Mouse (Mus musculus) testis, adult 2 months (tissue): ENCODE measurements around the gene Avil. TPM values are rescaled to one million over a fixed set of nuclear protein-coding genes. Genes with fewer than 3 reads are reported as not detected.

Experiments
- H3K27ac ChIP-seq: fragments of 200-500 bp; 2 replicates; pipeline ENCODE4 v1.5.1; 2012; ENCODE audit warnings: low read depth, low read length; ENCODE audit not compliant: control insufficient read depth, insufficient read depth
- H3K27me3 ChIP-seq: fragments of 200-500 bp; 2 replicates; pipeline ENCODE4 v1.6.1; 2012; ENCODE audit warnings: mild to moderate bottlenecking, low read length, moderate library complexity; ENCODE audit not compliant: control insufficient read depth, insufficient read depth
- H3K36me3 ChIP-seq: fragments of 200-500 bp; 2 replicates; pipeline ENCODE4 v1.6.1; 2012; ENCODE audit warnings: mild to moderate bottlenecking, low read length; ENCODE audit not compliant: control insufficient read depth, insufficient read depth
- H3K4me1 ChIP-seq: fragments of 200-500 bp; 2 replicates; pipeline ENCODE4 v1.6.1; 2012; ENCODE audit warnings: low read length; ENCODE audit not compliant: control insufficient read depth, insufficient read depth
- H3K4me3 ChIP-seq: fragments of 200-500 bp; 2 replicates; pipeline ENCODE4 v1.5.1; 2012; ENCODE audit warnings: low read depth, mild to moderate bottlenecking, low read length, moderate library complexity, mixed read lengths; ENCODE audit not compliant: control insufficient read depth
- CTCF ChIP-seq: fragments of 200-500 bp; IDR thresholded peaks from 2 replicates; pipeline ENCODE4 v1.5.1; 2012; ENCODE audit warnings: low read depth, mild to moderate bottlenecking, inconsistent platforms, low read length, moderate library complexity; ENCODE audit not compliant: control insufficient read depth, insufficient read depth, insufficient replicate concordance
- POLR2A ChIP-seq: fragments of 200-500 bp; IDR thresholded peaks from 2 replicates; pipeline ENCODE4 v1.6.1; 2012; ENCODE audit warnings: low read depth, mild to moderate bottlenecking, inconsistent platforms, low read length, moderate library complexity; ENCODE audit not compliant: control insufficient read depth
- polyA plus RNA-seq: library from polyadenylated mRNA; depleted of rRNA; stranded (reverse); fragments of >200 nt; gene quantifications from 2 replicates; pipeline ENCODE4 v1.2.3, GENCODE M21; 2012

Gene Avil
- polyA plus RNA-seq, 1 experiment, result 0.04 TPM

DNA sequence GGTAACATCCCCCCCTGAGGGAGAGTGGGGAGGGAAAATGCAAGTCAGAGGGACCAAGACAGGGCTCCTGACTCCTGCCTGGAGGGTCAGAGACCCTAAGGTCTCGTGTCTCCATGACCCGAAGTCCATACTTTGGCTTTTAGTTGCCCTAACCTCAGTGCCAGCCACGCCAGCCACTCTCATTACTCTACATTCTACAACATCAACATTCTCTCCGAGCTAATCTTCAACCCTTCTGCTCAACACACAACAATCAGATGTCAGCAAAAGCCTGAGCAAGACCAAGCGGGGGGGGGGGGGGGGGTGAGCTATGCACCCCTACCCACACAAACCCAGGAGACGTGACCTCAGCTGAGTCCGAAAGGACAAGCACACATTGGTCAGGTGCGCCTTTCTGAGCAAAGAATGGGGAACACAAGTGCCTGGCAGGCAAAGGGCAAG, 32.8 kb downstream of the Avil start:
- no peaks in the 10 kb centered on the region for H3K27me3 ChIP-seq
- H3K36me3 ChIP-seq, result no peaks in the 10 kb centered on the region
- no peak overlapping the region for H3K27ac ChIP-seq
- TF ChIP-seq POLR2A (no peak), CTCF (no peak)
- peaks cover 14% of the 10 kb centered on the region for H3K4me1 ChIP-seq
- H3K4me3 ChIP-seq, result no peak overlapping the region

DNA sequence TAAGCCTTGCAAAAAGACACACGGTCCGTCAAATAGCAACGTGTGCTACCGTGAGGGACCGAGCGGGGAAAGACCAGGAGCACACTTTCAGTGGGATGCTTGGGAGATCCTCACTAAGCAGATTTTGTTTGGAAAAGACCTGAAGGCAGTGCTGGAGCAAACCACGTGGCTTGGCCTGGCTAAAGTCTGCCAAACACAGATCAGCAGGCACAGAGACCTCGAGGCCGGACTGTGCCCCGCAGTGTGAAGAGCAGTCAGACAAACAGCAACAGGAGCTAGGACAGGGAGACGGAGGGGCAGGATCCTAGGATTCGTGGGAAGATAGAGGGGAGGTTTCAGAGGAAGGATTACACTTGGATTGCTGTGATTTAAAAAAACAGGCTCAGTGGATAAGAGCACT, 35.8 kb downstream of the Avil start:
- H3K36me3 ChIP-seq, result no peaks in the 10 kb centered on the region
- H3K27me3 ChIP-seq, result no peaks in the 10 kb centered on the region
- no peak overlapping the region for H3K27ac ChIP-seq
- TF ChIP-seq POLR2A (no peak), CTCF (no peak)
- no peak overlapping the region for H3K4me3 ChIP-seq
- peaks cover 14% of the 10 kb centered on the region for H3K4me1 ChIP-seq

DNA sequence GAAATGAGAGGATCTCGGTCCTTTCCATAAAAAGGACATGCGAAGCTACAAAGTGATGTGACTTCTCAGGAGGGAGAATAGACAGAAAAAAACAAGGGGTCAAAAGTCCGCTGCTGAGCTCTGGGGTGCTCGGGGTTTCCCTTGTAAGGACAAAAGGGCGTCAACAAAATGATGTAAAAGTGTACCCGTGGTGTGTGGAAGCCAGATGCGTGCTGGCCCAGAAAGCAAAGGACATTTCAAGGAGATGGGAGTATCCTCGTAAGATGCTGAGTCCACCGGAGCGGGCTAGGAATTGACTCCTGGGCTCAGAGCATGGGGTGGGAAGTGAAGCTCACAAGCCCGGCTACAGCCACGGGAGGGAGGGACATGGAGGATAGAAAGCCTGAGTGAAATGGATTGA, 37.1 kb downstream of the Avil start:
- no peaks in the 10 kb centered on the region for H3K36me3 ChIP-seq
- H3K4me1 ChIP-seq, result peaks cover 16% of the 10 kb centered on the region
- no peak for TF ChIP-seq CTCF
- no peak for TF ChIP-seq POLR2A

DNA sequence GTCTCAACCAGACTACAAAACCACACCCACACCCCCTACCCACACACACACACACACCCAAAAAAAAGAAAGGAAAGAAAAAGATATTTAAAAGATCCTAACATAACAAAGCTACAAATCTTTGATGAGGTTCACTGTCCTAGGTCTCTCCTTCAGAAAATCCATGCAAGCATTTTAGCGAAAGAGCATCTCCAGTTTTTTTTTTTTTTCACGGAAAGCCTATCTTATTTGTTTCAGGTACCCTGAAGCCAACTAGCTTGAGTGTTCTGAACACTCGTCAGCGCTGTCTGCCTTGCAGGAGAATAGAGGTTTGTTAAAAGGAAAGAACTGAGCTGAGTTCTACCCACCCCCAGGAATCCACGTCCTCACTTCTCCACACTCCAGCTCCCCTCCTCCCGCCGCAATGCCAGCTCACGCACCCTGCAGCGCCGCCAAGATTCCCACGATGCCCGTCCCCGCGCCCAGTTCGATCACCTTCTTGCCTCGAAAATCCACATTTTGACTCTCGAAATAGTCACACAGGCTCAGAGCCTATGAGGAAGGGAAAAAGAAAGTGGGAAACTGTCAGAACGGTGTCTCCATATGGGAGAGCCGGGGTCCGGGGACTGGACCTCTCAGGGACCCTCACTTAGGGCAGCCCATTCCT, 40.2 kb downstream of the Avil start:
- H3K27ac ChIP-seq, result no peak overlapping the region

More for the DNA sequence above, 37.1 kb downstream of the Avil start:
- Histone ChIP-seq H3K27me3 (no peaks in the 10 kb centered on the region), H3K27ac (no peak overlapping the region), H3K4me3 (no peak overlapping the region)

DNA sequence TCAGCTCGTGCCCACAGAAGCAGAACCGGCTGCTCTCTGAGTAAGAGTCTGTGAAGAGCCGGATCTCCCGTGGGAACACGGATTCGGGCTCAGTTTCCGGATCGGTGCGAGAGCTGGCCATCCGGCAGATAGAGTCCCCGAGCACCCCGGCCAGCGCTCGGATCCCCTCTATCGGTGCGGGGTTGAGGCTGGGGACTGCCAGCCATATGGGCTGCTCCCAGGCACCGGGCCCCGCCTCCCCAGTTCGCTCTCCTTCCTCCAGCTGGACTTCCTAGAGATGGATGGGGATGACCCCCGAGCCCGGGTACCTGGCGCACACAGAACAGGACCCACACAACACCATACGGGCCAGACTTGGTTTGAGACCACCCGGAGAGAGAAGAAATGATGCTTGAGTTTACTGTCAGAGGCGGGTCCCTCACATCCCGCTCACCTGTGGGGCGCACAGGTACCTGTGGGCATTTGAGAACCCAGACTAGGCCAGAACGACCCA, 40.8 kb downstream of the Avil start, which contains the start of the genes Mettl1 and Eef1akmt3:
Gene Mettl1 (plus strand): TSS at position 141 of the 493 bp plus-strand sequence.
Gene Eef1akmt3 (minus strand): TSS at position 240 of the 493 bp plus-strand sequence.
- no peaks in the 10 kb centered on the region; the same call in 1 of the 2 replicates for H3K36me3 ChIP-seq
- peak within 1 kb of the TSS; percentile 97 for H3K4me3 ChIP-seq
- TF ChIP-seq POLR2A, result no peak
- TF ChIP-seq CTCF, result no peak
- H3K27me3 ChIP-seq, result no peaks in the 10 kb centered on the region
- H3K27ac ChIP-seq, result no peak within 1 kb of the TSS
- H3K4me1 ChIP-seq, result peaks cover 7% of the 10 kb centered on the region

More for the DNA sequence above, 40.2 kb downstream of the Avil start:
- Histone ChIP-seq H3K27me3 (no peaks in the 10 kb centered on the region), H3K4me3 (peak overlapping the region; percentile 97), H3K36me3 (no peaks in the 10 kb centered on the region; the same call in 1 of the 2 replicates), H3K4me1 (peaks cover 7% of the 10 kb centered on the region)
- TF ChIP-seq POLR2A (no peak), CTCF (no peak)

DNA sequence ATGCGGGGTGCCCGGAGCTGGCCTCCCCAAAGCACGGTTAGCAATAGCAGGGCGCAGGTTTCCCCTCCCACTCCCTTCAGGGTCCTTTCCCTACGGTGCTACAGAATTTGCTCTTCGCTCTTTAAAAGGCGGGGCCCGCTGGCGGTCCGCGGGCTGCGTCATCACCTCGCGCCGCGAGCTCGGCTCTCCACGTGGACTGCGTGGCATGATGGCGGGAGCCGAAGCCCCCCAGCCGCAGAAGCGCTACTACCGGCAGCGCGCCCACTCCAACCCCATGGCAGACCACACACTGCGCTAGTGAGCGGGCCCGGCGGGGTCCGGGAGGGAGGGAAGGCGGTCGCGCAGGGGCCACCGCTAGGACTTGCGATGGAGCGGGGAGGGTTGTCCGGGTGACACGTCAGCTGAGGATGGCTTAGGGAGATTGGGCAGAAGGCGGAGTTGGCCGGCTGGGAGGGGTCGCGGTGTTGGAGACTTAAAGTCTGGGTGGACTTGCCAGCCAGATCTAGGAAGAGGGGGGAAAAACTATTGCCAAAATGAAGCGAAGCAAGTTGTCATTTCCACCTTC, 41.3 kb downstream of the Avil start:
- H3K27me3 ChIP-seq, result no peaks in the 10 kb centered on the region
- no peaks in the 10 kb centered on the region; the same call in 1 of the 2 replicates for H3K36me3 ChIP-seq
- TF ChIP-seq POLR2A (peak; percentile 64; the same call in 1 of the 2 replicates), CTCF (no peak)
- H3K27ac ChIP-seq, result no peak overlapping the region
- H3K4me1 ChIP-seq, result peaks cover 7% of the 10 kb centered on the region
- H3K4me3 ChIP-seq, result peak overlapping the region; percentile 97

DNA sequence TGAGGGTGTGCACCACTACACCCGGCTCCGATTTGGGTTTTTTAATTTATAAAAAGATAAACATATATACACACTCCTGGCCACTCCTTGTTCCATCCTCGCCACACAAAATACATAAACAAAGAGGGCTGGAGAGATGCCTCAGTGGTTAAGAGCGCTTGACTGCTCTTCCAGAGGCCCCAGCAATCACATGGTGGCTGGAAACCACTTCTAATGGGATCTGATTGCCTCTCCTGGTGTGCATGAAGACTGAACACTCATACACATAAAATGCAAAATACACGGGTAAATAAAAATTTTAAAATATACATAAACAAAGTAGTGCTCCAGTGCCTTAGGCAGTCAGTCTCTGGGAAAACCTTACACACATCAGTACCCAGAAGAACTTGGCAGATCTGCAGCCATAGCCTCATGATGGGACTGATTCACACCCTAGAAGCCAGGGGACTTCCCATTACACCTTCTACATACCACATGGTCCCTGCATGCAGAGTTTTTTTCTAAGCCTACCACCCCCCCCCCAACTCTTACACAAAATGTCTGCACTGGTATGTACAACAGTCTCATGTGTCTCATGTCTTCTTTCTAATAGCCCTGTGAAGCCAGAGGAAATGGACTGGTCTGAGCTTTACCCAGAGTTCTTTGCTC, 42.1 kb downstream of the Avil start:
- Histone ChIP-seq H3K4me3 (peak overlapping the region; percentile 97), H3K4me1 (peaks cover 7% of the 10 kb centered on the region), H3K27ac (no peak overlapping the region), H3K36me3 (no peaks in the 10 kb centered on the region; the same call in 1 of the 2 replicates), H3K27me3 (no peaks in the 10 kb centered on the region)
- TF ChIP-seq POLR2A (no peak), CTCF (no peak)
